Mouse (Mus musculus) stomach, embryonic 14.5 days (tissue): ENCODE measurements around the gene Ggt5. TPM values are rescaled to one million over a fixed set of nuclear protein-coding genes. Genes with fewer than 3 reads are reported as not detected.

Source experiments
- ATAC-seq: fragments of 200-750 bp; cut with Nextera tagmentation; 2 replicates; pipeline ENCODE4 v1.8.0; 2017; ENCODE audit warnings: low read depth, moderate TSS enrichment; ENCODE audit not compliant: insufficient number of reproducible peaks, insufficient read depth, low FRiP score
- H3K27ac ChIP-seq: fragments of 300-500 bp; sonication (generic); 2 replicates; pipeline ENCODE4 v1.5.1; 2014; ENCODE audit warnings: mild to moderate bottlenecking, low read length, moderate library complexity, mixed read lengths
- H3K27me3 ChIP-seq: fragments of 300-500 bp; sonication (generic); 2 replicates; pipeline ENCODE4 v1.6.1; 2014; ENCODE audit warnings: low read length, control low read depth, mixed read lengths; ENCODE audit not compliant: control insufficient read depth, insufficient read depth
- H3K36me3 ChIP-seq: fragments of 300-500 bp; sonication (generic); 2 replicates; pipeline ENCODE4 v1.6.1; 2014; ENCODE audit warnings: mild to moderate bottlenecking, control low read depth, low read length, moderate library complexity, mixed read lengths; ENCODE audit not compliant: control insufficient read depth, insufficient read depth
- H3K4me1 ChIP-seq: fragments of 300-500 bp; sonication (generic); 2 replicates; pipeline ENCODE4 v1.6.1; 2014; ENCODE audit warnings: low read length, control low read depth, mixed read lengths; ENCODE audit not compliant: control insufficient read depth, insufficient read depth
- H3K4me2 ChIP-seq: fragments of 300-500 bp; sonication (generic); replicated peaks from 2 replicates; pipeline ENCODE4 v1.6.1; 2014; ENCODE audit warnings: low read depth, low read length, control low read depth
- H3K4me3 ChIP-seq: fragments of 300-500 bp; sonication (generic); 2 replicates; pipeline ENCODE4 v1.5.1; 2014; ENCODE audit warnings: low read depth, low read length, control low read depth
- H3K9ac ChIP-seq: fragments of 300-500 bp; sonication (generic); replicated peaks from 2 replicates; pipeline ENCODE4 v1.6.1; 2014; ENCODE audit warnings: low read depth, mild to moderate bottlenecking, control low read depth, low read length, moderate library complexity, mixed read lengths
- H3K9me3 ChIP-seq: fragments of 300-500 bp; sonication (generic); 2 replicates; pipeline ENCODE4 v1.6.1; 2016; ENCODE audit warnings: low read depth, low read length, control low read depth; ENCODE audit not compliant: control insufficient read depth
- WGBS: fragments of 180-500 bp; shearing (Covaris S2); extraction: QIAGEN DNeasy Blood & Tissue Kit; methylation state at CpG from one replicate; pipeline ENCODE4 v1.1.7; 2014; 5-methylcytosine and 5-hydroxymethylcytosine counted together
- polyA plus RNA-seq: library from polyadenylated mRNA; unstranded; fragments of >200 nt; fragmentation: Nextera tagmentation; extraction: Ambion mirVana; gene quantifications from 2 replicates; pipeline ENCODE4 v1.2.1, GENCODE M21; 2014

Ggt5 gene
- polyA plus RNA-seq, 1 experiment from 2014 or later = 5.2 TPM

DNA sequence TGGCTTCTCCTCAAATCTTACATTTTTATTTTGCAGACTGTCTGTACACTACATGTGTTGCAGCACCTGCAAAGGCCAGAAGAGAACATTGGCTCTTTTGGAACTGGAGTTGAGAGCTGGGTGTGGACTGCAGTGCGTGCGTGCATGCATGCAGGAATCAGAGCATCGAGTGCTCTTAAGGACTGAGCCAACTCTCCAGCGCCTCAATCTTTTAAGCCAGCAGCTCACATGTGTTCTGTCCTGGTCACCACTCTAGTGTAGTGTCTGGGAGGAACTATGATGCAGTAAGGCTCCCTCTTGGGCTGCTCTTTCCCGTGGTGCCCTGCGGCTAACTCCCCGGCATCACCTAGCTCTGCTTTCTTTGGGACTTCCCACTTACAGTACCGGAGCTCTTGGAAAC is 56.5 kb downstream of the Ggt5 start:
- no peak overlapping the region for H3K4me3 ChIP-seq
- 91% methylated on average over 8 of the region's 8 CpGs for WGBS
- H3K36me3 ChIP-seq = peaks cover 25% of the 10 kb centered on the region; the same call in 1 of the 2 replicates
- H3K9me3 ChIP-seq = no peaks in the 10 kb centered on the region
- 0 out of 2 replicates have a peak, but pooled peaks cover 10% of the 10 kb centered on the region for H3K4me1 ChIP-seq
- no peak overlapping the region for H3K4me2 ChIP-seq
- no peaks in the 10 kb centered on the region for H3K27me3 ChIP-seq
- no peak overlapping the region for H3K27ac ChIP-seq
- no peak for ATAC-seq
- no peak overlapping the region for H3K9ac ChIP-seq

DNA sequence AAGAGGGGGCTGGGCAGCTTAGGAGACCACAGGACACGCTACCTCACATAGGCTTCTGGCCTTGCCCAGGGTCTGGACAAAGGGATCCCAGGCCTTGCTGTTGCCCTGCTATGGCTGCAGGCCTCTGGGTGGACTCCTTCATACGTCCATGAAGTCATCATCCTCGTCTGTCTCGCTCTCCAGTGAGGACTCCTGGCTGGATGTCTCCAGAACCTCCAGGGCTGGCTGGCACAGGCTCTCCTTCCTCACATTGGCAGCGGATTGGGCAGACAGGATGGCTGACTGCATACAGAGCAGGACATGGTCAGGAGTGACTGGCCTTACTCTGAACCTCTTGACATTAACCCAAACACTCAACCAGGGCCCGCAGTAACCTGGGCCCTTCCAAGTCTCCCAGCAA is 57.3 kb downstream of the Ggt5 start:
- no peak for ATAC-seq

DNA sequence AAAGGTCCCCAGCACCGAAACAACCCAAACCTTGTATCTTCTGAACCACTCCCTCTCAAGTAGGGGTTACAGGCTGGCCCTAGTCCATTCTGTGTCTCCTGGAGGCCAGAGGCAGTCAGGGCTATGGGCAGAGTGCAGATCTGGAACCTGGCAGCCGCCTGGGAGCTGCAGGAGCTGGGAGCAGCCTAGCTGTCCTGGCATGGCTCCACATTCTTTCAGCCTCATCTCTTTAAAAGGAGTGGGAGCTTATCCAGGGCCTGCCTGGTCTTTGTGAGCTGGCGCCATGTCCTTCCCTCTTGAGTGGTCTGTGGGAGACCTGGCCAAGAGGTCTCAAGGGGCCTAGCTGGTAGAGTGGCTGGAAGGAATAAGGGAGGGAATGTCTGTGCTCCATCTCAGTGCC is 58.2 kb downstream of the Ggt5 start:
- H3K27ac ChIP-seq = peak overlapping the region; percentile 61; the same call in 1 of the 2 replicates
- no peak for ATAC-seq
- no peaks in the 10 kb centered on the region for H3K9me3 ChIP-seq
- H3K4me2 ChIP-seq = no peak overlapping the region
- H3K36me3 ChIP-seq = peaks cover 40% of the 10 kb centered on the region
- H3K9ac ChIP-seq = no peak overlapping the region
- WGBS = 75% methylated on average over 3 of the region's 3 CpGs
- H3K4me3 ChIP-seq = no peak overlapping the region
- H3K27me3 ChIP-seq = no peaks in the 10 kb centered on the region
- H3K4me1 ChIP-seq = 0 out of 2 replicates have a peak, but pooled peaks cover 9% of the 10 kb centered on the region

More for the DNA sequence above, 57.3 kb downstream of the Ggt5 start:
- 91% methylated on average over 6 of the region's 6 CpGs for WGBS
- no peak overlapping the region for H3K27ac ChIP-seq
- no peaks in the 10 kb centered on the region for H3K27me3 ChIP-seq
- H3K36me3 ChIP-seq = peaks cover 31% of the 10 kb centered on the region; the same call in 1 of the 2 replicates
- H3K4me2 ChIP-seq = no peak overlapping the region
- H3K4me1 ChIP-seq = 0 out of 2 replicates have a peak, but pooled peaks cover 10% of the 10 kb centered on the region
- no peaks in the 10 kb centered on the region for H3K9me3 ChIP-seq
- no peak overlapping the region for H3K9ac ChIP-seq
- H3K4me3 ChIP-seq = no peak overlapping the region

DNA sequence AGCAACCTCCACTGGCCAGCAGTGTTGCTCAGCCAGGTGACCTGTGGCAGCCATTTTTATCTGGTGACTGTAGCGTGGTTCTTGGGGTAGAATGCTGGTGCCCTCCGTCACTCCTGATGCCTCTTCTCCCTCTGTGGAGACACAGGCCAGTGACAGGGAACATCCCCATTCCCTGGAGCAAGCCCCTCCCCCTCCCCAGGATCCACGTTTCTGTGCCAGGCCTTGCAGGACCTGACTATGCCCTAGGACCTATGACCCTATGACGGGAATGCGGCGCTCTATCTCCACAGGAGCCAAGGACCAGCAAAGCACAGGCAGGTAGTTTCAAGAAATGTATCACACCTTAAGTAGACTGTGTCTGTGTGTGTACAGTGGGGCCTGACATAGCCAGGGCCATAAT is 59.0 kb downstream of the Ggt5 start:
- no peak overlapping the region for H3K9ac ChIP-seq
- 88% methylated on average over 6 of the region's 6 CpGs for WGBS
- H3K4me1 ChIP-seq = 0 out of 2 replicates have a peak, but pooled peaks cover 7% of the 10 kb centered on the region
- H3K36me3 ChIP-seq = peaks cover 47% of the 10 kb centered on the region
- no peak overlapping the region; the same call in 1 of the 2 replicates for H3K27ac ChIP-seq
- H3K4me3 ChIP-seq = no peak overlapping the region
- H3K27me3 ChIP-seq = no peaks in the 10 kb centered on the region
- no peak for ATAC-seq
- H3K4me2 ChIP-seq = no peak overlapping the region
- H3K9me3 ChIP-seq = no peaks in the 10 kb centered on the region

DNA sequence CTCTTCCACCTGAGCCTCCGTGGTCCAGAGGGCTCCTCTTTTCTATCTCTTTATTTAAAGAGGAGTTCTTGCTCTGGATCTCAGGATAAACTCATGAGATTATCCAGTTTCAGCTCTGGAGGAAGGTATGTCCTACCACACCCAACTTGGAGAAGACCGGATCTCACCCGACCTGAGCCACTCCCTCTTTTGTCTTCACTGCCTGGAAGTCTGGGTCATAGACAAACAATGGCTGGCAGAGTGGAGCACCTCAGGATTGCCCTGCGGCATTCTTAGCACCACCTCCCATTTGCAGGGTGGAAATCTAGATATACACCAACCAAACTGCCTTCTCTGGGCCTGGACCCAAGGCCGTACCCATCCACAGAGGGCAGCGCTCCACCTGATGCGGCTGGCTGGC is 59.9 kb downstream of the Ggt5 start:
- Histone ChIP-seq H3K27ac (no peak overlapping the region), H3K9ac (no peak overlapping the region), H3K4me2 (no peak overlapping the region), H3K36me3 (peaks cover 49% of the 10 kb centered on the region), H3K27me3 (no peaks in the 10 kb centered on the region), H3K4me1 (no peaks in the 10 kb centered on the region), H3K4me3 (no peak overlapping the region), H3K9me3 (no peaks in the 10 kb centered on the region)
- no peak for ATAC-seq
- WGBS = 80% methylated on average over 7 of the region's 7 CpGs

DNA sequence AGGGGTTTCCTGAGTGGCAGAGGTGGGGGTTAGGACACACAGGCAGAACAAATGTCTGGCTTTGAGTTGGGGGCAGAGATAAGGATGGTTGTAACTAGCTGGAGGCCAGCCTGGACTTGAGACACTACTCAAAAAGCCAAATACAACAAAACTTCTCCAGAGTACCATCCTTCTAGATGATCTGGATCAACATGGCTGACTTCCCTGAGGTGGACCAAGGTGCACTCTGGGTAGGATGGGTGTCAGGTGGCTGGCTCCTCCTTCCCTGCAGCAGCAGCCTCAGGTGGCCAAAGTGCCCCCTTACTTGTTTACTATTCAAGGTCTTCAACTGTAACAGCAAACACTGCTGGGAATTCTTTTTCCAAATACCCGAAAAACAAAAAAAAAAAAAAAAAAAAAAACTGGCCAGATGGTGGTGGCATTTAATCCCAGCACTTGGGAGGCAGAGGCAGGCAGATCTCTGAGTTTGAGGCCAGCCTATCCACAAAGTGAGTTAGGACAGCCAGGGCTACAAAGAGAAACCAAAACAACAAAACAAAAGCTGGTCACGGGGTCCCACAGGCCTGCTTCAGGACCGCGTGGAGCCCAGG is 60.4 kb downstream of the Ggt5 start:
- Histone ChIP-seq H3K4me1 (no peaks in the 10 kb centered on the region), H3K9ac (no peak overlapping the region), H3K27me3 (no peaks in the 10 kb centered on the region), H3K4me2 (no peak overlapping the region), H3K9me3 (no peaks in the 10 kb centered on the region), H3K36me3 (peaks cover 51% of the 10 kb centered on the region), H3K27ac (no peak overlapping the region), H3K4me3 (no peak overlapping the region)
- ATAC-seq = no peak
- 90% methylated on average over 4 of the region's 4 CpGs for WGBS

DNA sequence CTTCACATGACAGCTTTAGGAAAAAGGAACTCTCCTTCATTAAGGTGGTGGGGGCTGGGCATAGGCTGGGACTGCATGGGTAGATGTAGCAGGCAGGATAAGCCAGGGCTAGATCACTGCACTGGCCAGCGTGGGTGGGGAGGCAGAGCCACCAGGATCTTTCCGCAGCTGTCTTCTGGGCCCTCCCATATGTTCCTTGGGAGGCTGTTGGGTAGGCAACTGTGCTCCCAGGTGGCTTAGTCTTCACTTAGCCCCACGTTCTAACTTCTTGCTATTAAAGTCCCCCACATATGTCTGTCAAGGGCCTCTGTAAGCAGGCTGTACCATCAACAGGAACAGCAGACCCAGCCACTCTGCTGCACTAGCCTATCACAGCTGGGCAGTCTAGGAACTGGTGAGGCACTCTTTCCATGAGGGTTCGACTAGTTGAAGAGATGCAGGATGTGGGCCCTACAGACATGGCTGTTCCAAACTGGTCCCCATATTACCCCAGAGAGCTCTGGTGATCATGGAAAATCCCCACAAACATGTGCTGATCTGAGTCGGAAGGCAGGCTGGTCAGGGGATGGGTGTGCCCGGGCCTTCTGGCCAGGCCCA is 61.3 kb downstream of the Ggt5 start:
- no peak overlapping the region for H3K9ac ChIP-seq
- H3K27me3 ChIP-seq = no peaks in the 10 kb centered on the region
- no peak overlapping the region for H3K27ac ChIP-seq
- WGBS = 87% methylated on average over 6 of the region's 6 CpGs
- H3K36me3 ChIP-seq = peaks cover 60% of the 10 kb centered on the region
- no peaks in the 10 kb centered on the region for H3K4me1 ChIP-seq
- H3K9me3 ChIP-seq = no peaks in the 10 kb centered on the region
- no peak overlapping the region for H3K4me3 ChIP-seq
- no peak overlapping the region for H3K4me2 ChIP-seq
- ATAC-seq = no peak

DNA sequence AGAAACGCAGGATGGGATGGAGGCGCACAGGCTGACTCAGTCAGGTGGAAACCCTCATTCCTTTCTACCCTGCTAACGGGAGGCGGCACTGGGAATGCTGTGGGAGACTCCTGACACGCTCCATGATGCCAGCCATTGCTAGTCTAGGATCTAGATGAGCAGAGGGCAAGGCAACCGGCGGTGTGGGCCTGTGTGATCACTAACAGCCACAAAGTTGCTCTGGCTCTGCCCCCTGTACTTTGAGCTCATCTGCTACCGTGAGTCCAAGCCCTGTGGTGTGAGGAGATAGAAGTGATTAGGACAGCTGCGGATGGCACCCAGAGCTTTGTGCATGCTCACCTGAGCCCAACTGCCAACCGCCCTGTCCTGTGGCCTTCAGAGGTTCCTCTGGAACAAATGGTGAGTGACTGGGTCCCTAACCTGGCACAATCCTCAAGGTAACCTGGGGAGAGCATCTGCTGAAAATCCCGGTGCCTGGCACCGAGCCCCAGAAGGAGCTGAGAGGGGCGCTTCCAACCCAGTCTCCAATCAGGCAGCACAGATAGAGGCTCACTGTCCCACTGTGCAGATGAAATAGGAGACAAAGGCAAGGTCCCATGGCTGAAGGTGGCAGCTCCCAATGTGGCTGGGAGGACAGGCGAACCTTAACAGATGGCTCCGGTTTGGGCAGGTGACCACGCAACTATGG is 62.4 kb downstream of the Ggt5 start:
- no peak overlapping the region for H3K4me3 ChIP-seq
- 92% methylated on average over 16 of the region's 16 CpGs for WGBS
- H3K27me3 ChIP-seq = no peaks in the 10 kb centered on the region
- H3K36me3 ChIP-seq = peaks cover 65% of the 10 kb centered on the region
- no peak for ATAC-seq
- no peak overlapping the region for H3K9ac ChIP-seq
- H3K4me1 ChIP-seq = no peaks in the 10 kb centered on the region
- no peak overlapping the region for H3K27ac ChIP-seq
- no peak overlapping the region for H3K4me2 ChIP-seq
- no peaks in the 10 kb centered on the region for H3K9me3 ChIP-seq
